Mouse (Mus musculus) left cerebral cortex, adult 9 months (tissue): Measurements from ENCODE around the gene H2afy2.
A peak's percentile ranks its signal among the peaks of the same experiment; 100 is the strongest.

ENCODE experiments used
- DNase-seq, 2 experiments: peaks; one replicate each; pipeline ENCODE4 v3.0.0; 2022; ENCODE audit warnings: low spot score in 2 of 2

Gene H2afy2

DNA sequence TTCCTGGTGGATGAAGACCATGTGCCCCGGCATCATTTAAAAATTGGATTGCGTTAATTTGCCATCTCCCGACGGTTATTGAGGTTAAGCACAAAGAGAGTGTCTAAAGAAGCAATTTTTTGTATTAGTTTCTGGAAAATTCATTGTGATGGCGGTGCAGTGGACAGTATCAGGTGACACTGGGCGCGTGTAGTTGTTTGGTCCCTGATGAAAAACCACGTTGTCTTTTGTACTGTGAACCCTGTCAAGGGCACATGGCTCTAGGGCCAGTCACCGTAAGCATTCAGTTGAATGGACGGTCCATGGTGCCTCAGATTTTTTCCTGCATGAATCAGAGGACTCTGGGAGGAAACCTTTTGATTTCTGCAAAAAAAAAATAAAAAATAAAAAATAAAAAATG is 467 bp upstream of the H2afy2 start:
- DNase-seq = no peak

DNA sequence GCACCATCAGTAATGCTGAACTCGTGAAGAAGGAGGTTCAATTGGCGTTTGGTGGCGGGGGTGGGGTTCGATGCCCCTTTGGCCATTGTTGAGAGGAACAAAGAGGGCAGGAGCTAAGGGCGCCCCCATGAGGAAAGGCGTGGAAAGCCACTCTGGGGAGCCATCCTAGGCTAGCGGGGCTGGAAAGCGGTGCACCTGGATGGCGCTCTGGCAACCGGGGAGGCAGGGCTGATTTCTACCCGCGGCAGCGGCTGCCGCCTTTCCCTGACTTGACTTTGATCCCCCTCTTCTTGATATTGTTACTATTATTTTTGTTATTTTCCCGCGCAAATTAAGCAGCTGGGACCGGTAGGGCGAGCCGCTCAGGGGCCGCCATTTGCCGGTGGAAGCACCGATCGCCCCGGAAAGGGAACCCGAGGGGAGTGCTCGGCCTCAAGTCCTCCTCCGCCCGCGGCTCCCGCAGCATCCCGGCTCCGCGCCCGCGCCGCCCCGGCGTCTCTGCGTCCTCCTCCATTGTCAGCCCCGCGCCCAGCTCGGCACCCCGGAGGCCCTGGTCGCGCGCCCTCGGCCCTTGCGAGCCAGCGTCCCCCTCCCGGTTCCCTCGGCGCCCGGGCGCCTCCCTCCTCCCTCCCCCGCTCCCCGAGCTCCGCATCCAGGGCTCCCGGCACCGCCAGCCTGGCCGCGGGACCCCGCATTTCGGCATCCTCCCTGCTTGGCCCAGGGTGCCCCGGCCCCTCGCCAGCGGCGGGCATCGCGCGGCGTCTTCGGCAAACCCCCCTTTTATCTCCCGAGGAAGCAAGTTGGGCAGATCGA is 942 bp downstream of the H2afy2 start:
- peak; percentile 20 to 60 for DNase-seq

DNA sequence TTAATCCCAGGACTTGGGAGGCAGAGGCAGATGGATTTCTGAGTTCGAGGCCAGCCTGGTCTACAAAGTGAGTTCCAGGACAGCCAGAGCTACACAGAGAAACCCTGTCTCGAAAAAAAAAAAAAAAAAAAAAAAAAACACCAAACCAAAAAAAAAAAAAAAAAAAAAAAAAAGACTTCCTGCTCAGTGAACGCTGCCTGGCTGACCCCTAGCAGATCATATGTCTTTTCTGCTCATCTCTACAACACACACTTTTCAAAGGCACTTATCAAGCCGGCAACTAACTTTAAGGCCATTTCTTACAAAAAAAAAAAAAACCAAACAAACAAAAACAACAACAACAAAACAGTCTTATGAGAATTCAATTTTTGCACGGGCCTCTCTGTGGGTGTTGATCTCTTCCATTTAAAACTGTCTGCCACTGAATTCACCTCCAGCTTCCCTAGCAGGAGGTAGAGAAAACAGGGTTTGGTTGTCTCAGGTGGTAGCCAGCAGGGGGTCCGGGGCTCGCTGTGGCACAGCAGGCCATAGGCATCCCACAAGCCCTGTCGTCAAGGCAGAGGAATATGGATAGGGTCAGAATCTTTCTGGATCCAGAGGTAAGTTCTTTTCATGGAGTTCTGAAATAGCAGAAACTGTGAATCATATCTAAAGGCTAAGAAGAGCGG is 2.4 kb downstream of the H2afy2 start:
- DNase-seq = no peak

DNA sequence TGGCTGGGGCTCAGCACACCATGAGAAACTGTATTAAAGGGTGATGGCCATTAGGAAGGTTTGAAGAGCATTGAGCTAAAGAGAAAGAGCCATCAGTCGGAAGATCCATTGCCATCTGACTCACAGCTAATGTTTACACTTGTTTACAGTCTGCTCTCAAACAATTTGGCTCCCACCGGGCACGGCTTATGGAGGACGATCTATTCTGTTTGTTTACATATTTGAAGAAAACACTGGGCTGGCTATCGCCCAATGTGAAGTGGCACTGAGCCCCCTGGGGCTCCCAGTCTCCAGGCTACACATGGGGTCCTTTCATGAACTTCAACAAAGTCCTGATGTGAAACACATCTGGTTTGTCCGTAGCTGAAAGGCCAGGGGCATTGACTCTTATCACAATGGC is 17.1 kb downstream of the H2afy2 start:
- no peak for DNase-seq

DNA sequence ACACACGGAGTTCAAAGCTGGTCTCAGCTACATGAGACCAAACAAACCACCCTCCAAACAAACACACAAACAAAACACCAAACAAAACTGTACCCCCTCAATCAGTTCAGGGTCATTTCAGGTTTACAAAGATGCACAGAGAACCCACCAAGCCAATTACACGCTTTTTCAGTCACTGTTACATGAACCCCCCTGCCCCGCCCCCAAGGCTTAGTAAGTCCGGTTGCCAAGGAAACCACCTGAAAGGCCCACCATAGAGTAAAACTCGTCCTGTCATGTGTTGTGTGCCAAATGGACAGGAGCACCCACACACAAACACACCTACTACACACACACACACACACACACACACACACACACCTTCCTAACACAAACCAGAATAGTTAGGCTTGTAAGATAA is 18.4 kb downstream of the H2afy2 start:
- DNase-seq = no peak

DNA sequence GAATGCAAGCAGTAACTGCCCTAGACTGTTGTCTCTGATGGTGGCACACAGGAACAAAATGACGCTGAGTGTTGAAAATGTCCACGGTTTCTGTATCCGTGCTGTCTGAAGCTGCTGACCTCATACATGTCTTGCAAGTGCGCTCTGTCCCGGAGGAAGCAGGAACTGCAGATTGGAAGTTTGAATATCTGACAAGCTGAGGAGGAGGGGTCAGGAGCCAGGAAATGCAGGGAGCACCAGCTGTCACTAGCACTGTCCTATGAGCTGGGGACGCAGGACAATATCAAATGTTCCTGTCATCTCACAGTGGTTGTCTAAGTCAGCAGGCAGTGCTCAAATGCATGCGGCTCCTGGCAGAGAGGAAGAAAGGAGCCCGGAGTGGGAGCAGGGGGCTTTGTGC is 19.3 kb downstream of the H2afy2 start:
- no peak for DNase-seq

DNA sequence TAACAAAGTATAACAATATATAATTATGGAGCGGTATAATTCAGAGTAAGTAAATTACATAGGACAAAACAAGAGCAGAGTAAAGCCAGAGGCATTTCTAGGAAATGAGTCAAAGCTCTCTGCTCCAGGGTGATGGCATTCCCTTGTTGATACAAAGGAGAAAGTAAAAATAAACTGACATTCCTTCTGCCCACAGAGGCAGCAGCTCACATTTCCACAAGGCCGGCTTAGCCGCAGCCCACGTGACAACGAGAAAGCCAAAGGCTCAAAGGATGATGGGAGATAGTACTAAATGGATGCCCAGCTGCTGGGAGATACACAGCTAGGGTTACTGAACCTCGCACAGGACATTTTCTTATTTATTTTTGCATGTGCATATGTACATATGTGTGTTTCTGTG is 24.1 kb downstream of the H2afy2 start:
- DNase-seq = peak in 1 of 2 experiments; percentile 19

DNA sequence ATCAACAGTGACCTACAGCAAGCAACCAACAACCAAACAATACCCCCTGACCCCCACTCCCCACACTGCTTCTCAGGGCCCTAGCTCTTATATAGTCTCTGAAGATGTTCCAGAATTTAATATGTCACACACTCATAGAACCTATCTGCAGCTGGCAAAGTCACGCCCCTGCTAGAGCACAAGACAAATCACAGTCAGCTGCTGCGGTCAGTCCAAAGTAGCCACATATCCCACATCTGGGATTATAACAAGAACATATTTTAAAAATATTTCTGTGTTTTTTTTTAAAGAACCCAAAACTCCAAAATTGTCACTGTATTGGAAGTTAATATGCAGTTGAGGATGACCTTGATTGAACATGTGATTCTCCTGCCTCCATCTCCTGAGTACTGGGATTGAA is 25.0 kb downstream of the H2afy2 start:
- DNase-seq = no peak

DNA sequence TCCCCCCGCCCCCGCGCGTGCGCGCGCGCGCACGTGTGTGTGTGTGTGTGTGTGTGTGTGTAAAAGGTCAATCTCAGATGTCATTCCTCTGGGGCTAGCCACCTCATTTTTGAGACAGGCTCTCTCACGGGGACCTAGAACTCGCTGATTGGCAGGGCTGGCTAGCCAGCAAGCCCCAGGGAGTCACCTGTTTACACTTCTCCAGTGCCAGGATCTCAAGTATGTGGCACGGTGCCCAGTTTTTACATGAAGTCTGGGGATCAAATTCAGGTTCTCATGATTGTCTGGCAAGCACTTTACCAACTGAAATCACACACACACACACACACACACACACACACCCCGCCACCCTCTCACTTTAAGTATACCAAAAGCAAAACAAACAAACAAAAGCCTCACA is 26.9 kb downstream of the H2afy2 start:
- DNase-seq = no peak

DNA sequence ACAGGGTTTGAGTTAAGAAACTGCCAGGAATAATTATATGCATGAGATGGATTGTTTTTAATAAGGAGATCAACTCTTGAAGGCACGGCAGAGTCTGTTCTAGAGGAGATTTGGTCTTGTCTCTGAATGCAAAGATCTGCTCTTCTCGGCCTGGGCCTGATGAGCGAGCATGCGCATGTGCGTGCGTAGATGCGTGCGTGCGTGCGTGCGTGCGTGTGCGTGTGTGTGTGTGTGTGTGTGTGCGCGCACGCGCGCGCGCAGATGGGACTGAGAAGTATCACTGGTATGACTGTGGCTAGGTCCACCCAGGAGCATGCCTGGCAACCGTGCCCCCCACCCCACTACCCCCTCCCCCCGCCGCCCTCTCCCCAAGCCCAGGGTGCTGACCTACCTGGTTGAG is 30.9 kb downstream of the H2afy2 start:
- DNase-seq = no peak

DNA sequence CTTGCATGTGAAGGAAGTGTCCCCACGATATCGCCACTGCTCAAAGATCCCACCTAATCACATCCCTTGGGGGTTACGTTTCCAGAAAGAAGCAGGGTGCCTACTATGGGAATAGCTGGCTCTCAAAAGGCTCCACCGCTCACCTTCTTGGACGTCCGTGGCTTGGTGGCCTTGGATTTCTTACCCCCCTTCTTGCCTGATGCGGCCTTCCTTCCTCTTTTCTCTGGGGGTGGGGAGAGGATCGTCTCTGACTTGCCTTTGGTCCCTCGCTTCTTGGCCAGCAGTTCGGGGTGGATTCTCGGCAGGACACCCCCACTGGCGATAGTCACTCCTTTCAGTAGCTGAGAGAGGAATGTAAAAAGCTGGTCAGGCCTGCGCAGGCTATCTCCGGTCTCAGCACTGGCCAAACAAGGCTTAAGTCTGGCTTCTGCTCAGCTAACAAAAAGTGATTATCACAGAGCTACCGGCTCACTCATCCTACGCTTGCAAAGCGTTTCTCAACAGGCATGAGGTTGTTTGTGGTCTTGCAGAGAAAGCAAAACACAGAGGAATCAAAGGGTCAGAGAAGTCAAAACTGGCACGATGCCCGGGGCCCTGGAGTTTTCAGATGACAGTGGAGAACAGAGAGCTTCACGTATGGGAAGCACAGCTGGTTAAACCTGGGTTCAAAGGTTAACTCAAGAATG is 32.3 kb downstream of the H2afy2 start:
- DNase-seq = no peak

DNA sequence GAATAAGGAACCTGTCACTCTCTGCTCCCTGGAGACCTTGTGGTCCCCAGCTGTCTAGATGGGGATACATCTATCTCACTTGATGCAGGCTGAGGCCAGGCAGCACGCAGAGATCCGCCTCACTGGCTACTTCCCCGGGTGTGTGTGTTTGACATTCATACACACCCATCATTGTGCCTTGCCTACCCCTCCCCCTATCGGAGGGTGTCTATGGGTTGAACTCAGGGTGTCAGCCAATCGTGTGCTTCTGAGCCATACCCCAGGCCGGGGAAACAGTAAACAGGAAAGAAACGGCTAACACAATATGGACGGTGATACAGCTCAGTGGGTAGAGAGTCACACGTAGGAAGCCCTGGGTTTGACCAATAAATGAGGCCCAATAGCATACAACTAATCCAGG is 33.9 kb downstream of the H2afy2 start:
- DNase-seq = no peak

DNA sequence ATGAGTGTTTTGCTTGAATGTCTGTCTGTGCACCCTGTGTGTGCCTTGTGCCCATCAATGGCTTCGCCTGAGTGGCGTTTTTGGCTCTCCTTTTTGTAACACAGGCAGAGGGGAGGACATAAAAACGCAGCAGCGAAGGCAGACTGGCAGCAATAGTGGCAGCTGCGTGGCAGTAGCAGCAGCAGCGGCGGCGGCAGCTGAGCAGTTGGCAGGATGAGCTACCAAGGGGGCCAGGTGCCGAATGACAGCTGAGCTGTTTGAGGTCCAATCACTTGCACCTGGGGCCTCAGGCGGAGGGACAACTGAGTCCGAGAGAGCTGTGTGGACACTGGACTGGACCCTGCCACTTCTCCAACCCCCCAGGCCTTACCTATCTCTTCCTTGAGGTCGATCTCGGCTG is 36.6 kb downstream of the H2afy2 start:
- DNase-seq = no peak

DNA sequence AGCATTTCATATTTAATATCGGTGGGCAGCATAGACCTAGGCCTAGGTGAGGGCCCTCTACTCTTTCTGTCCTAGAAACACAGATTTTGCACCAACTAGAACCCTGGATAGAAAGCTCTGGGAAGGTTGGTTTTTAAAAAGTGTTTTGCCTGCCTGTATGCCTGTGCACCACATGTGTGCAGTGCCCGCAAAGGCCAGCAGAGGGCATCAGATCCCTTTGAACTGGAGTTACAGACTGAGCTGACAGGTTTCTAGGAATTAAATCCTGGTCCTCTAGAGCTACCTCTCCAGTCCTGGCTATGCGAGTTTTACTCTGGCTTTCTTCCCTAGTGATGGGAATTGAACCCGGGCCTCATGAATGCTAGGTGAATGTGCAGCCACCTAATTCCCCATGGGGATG is 38.8 kb downstream of the H2afy2 start:
- no peak for DNase-seq

DNA sequence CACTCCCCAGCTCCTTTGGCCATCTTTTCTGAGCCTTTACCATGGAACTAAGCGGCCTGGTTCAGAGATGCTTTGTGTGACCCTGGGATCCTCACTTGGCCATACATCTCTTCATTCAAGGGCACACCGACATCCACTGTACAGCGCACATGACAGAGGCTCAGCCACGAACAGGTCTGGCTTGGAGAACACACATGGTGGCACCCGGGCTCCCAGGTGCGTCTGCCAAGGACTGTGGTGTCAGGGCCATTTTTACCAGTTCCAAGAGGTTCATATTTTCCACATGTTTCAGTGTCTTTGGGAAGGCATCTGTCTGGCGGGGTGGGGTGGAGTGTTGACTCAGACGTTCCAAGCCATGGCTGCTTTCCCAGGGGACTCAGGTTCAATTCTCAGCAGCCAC is 41.6 kb downstream of the H2afy2 start:
- DNase-seq = no peak

DNA sequence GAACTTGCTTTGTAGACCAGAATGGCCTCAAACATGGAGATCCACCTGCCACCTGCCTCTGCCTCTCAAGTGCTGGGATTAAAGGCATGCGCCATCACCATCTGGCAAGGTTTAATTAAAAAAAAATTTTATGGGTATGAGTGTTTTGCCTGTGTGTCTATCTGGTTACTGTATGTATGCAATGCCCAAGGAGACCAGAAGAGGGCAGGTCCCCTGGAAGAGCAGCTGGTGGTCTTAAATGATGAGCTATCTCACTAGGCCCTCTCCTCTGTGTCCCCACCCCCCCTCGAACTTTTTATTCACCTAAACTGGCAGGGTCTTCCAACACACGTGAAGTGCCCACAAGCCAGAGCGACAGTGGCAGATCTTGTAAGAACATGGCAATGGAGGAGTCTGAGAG is 42.1 kb downstream of the H2afy2 start:
- DNase-seq = no peak

DNA sequence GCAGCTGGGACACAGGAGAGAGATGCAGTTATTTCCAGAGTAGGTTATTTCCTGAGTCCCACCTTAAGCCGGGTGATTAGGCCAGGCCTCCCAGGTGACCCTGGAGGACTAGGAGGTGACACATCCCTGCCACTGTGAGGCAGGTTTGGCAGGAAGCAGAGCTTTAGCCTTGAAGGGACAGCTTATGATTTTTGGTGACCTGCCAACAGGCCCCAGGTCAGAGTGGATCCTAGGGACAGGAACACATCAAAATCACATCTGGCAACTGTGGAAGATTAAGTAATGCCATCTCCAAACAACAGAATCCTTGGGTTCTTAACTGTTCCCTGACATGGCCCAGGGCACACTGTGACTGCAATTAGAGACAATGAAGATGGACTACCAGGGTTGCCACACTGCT is 42.6 kb downstream of the H2afy2 start:
- no peak for DNase-seq

DNA sequence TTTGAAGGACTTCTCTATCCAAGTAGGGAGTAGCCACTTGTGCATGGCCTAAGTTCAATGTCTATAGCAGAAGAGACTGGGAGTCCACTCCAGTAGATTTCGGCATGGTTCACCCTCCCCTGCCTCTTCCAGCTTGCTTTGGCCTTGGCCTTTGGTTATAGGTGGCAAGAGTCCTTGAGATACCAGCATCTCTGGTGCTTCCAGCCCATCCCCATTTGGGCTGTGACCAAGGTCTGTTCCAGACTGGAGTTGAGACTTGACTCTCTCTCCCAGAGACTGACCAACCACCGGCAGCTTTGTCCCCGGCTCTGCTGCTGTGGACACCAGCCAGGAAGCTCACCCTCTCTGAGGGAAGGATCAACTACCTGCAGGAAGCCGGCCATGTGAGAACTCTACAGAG is 45.8 kb downstream of the H2afy2 start:
- DNase-seq = no peak

DNA sequence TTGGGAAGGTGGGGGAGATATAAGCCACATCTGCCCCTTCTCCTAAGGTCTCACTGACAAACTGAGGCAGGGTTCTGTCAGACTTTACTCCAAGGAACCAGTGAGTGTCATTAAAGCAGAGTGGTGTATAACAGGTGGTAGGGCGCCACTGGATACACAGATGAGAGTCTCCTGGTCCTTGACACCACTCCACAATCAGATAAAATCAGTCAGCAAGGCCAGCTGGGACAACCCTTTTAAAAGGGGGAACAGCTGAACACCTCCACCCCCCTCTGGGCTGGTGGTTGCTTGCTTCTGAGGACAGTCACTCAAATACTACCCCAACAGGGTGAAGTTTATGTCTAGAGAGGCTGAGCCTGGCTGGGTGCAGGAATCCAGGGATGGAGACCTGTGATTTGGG is 46.4 kb downstream of the H2afy2 start:
- no peak for DNase-seq

DNA sequence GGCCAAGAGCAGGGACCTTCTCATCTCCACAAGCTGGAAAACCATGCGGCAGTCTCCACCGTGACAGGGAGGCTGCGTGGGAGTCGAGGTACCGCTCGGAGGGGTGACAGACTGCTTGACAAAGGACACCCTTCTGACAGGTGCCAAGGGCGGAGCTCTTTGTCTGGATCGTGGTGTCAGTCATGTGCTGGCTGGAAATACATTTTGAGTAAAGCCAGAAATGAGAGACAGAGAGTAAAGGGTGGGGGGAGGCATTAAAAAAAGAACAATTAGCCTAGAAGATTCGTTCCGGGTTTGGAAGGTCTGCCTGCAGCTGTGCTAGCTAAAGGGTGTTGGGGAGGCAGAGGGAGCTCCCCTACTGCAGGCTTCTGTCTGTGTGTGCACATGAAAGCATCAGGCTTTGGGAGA is 47.3 kb downstream of the H2afy2 start:
- peak; percentile 20 to 38 for DNase-seq

DNA sequence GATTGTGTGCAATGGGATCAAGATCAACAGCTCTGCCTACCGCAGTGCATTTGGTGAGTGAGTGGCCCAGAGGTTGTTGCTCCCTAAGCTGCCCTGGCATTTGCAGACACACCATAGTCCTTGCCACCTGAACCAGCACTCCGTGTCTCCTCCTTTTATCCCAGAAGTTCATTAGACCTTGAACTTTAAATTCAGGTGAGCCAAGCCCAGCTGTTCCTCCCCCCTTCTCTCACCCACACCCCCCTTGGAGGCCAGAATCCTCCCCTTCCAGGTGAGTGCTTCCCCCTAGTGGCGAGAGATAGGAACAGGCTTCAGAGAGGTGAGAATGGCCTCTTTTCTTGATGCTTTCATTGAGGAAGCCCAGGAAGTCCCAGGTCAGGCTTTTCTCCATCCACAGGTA is 49.6 kb downstream of the H2afy2 start:
- DNase-seq = no peak

DNA sequence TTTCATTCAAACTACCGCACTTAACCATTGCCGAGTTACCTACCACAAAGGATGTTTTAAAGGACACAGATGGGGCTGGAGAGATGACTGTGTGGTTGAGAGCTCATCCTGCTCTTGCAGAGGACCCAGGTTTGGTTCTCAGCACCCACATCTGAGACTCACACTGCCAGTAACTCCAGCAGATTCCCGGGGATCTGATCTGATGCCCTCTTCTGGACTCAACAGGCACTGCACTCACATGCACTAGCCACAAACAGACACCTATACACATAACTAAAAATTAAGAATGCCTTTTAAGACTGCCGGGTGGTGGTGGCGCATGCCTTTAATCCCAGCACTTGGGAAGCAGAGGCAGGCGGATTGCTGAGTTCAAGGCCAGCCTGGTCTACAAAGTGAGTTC is 53.8 kb downstream of the H2afy2 start:
- no peak for DNase-seq

DNA sequence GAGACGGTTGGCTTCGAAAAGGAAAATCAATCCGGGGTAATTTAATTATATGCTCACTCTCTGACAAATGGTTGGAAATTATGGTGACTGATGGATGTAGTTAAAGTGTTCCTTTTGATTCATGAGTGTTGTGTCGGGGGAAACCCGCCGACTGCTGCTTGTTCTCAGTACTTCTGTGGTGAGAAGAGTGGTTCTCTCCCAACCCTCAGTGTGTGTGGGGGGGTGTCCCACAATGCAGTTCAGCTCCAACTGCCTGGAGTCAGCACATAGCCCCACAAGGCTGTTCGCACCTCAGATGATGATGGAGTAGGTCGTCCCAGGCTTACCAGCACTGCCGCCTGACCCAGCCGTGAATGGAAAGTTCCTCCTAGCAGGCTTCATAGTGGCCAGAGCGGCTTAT is 54.8 kb downstream of the H2afy2 start:
- no peak for DNase-seq
